Mouse (Mus musculus) liver, embryonic 14.5 days (tissue): ENCODE results near the gene Srpk3.

Source experiments
- CTCF ChIP-seq: IDR thresholded peaks from 2 replicates; pipeline ENCODE4 v1.5.1; 2016; ENCODE audit warnings: antibody characterized with exemption, low read depth, control low read depth
- EP300 ChIP-seq: IDR thresholded peaks from 2 replicates; pipeline ENCODE4 v1.6.1; 2016; ENCODE audit warnings: antibody characterized with exemption, low read depth

- TF ChIP-seq CTCF (no peak), EP300 (no peak)
These were observed 14.3 kb downstream of the Srpk3 start for GRCm38 (mm10) chrX:73788501-73788900.
